In the genomic region with DNA sequence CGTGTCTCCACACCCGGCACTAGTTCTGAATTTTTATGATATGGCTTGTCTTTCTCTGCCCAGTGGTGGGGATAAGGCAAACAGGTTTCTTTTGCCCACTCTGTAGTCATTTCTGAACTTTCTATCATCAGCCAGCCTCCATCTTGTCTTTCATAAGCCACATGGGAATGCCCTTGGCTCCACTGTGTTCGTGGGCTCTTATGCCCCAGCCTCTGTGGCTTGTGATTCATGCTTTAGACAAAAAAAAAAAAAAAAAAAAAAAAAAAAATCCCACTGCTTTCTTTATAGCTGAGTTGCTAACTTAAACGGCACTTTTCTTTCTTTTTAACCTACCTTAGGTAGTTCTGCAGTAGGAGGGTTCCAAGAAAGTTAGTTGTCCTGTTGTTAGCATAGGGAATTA, we compare ENCODE assay signal across 22 mouse cellular contexts. TPM values are rescaled to one million over a fixed set of nuclear protein-coding genes. Genes with fewer than 3 reads are reported as not detected.
"Had no signal": no experiment of that assay in that cellular context is flagged by ENCODE, and none has a peak within 500 bp of the region (broad histone marks: within the 10 kb centered on the region; RNA-seq: fewer than 3 reads in every experiment).

No protein-coding gene starts in this region.

- DNase-seq: kidney, adult 18-20 months; kidney, adult 9 months; layer of hippocampus, adult 9-11 months; liver; lung, adult 18-20 months; lung, postnatal 10 days; lung, postnatal 36 days; midbrain, embryonic 14.5 days; thymus, adult 2 months; thymus, postnatal 25 days had no signal

- ATAC-seq: liver, embryonic 12.5 days had no signal

- H3K4me2 ChIP-seq: limb, embryonic 13.5 days; liver, embryonic 12.5 days; liver, embryonic 15.5 days; lung, embryonic 15.5 days; midbrain, embryonic 11.5 days had no signal

- H3K36me3 ChIP-seq: limb, embryonic 10.5 days; limb, embryonic 13.5 days; liver, embryonic 12.5 days; liver, embryonic 15.5 days; lung, embryonic 15.5 days had no signal

- H3K9ac ChIP-seq: limb, embryonic 13.5 days; liver, embryonic 12.5 days; liver, embryonic 15.5 days; lung, embryonic 15.5 days had no signal

- H3K4me1 ChIP-seq: limb, embryonic 10.5 days; liver, embryonic 12.5 days; liver, embryonic 15.5 days had no signal

- H3K4me3 ChIP-seq: layer of hippocampus, adult 2 months; limb, embryonic 10.5 days; limb, embryonic 13.5 days; liver, embryonic 12.5 days; liver, embryonic 15.5 days; lung, embryonic 15.5 days; megakaryocyte, embryonic 14.5 days had no signal

- H3K27me3 ChIP-seq: limb, embryonic 13.5 days; liver, embryonic 12.5 days; liver, embryonic 15.5 days; lung, embryonic 15.5 days had no signal

- H3K27ac ChIP-seq: kidney, postnatal 0 days; layer of hippocampus, adult 2 months; limb, embryonic 10.5 days; limb, embryonic 13.5 days; liver, embryonic 12.5 days; liver, embryonic 15.5 days; lung, embryonic 15.5 days; stomach, postnatal 0 days had no signal

- H3K9me3 ChIP-seq: limb, embryonic 10.5 days; liver, embryonic 12.5 days; liver, embryonic 15.5 days; lung, embryonic 15.5 days had no signal

RNA-seq across cellular contexts. Expression of gene Slc16a11, which starts 20.4 kb away (rescaled TPM):
- total RNA-seq: monocyte, adult 5-6 weeks had no signal

RNA-seq across cellular contexts. Expression of gene Clec10a, which starts 36.2 kb away (rescaled TPM):
- polyA plus RNA-seq: limb, embryonic 10.5 days; liver, embryonic 12.5 days; neural tube, embryonic 14.5 days had no signal

RNA-seq across cellular contexts. Expression of gene Bcl6b, which starts 37.4 kb away (rescaled TPM):
- total RNA-seq: monocyte, adult 5-6 weeks had no signal
